In the genomic region with DNA sequence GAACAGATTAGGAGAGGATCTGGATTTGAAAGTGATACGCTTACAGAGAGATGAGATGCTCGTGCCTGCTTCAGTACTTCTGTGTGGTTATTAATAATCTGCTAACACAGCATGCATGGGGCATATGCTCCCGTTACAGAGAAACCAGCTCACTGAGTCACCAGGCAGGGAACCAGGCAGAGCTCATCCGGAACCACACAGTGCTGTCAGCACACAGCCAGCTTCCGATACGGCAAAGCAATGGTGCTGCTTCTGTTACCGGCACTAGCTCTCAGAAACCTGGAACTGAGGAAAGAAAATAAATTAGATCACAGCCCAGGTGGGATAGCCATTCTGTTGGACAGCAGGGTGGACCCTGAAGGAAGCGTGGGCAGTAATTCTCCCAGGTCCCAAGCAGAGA, we compare ENCODE assay signal across 16 mouse cellular contexts.
DNase-seq lines count a peak whose midpoint lies in the region; ATAC-seq lines count a peak whose summit lies in the region.
"Had no signal": no experiment of that assay in that cellular context is flagged by ENCODE, and none has a peak within 500 bp of the region (broad histone marks: within the 10 kb centered on the region; RNA-seq: fewer than 3 reads in every experiment).

No protein-coding gene starts in this region.

- no peaks in the 10 kb centered on the region for H3K4me1 ChIP-seq in midbrain, embryonic 16.5 days (ENCODE audit: control insufficient read depth, insufficient read depth, low read length)
- H3K4me1 ChIP-seq: limb, embryonic 13.5 days had no signal

- H3K4me2 ChIP-seq in midbrain, embryonic 16.5 days (ENCODE audit: low read length): no peak overlapping the region
- H3K4me2 ChIP-seq: limb, embryonic 13.5 days had no signal

- ATAC-seq in midbrain, embryonic 16.5 days: no peak

- no peaks in the 10 kb centered on the region for H3K36me3 ChIP-seq in midbrain, embryonic 16.5 days (ENCODE audit: control insufficient read depth, insufficient read depth, low read length)
- H3K36me3 ChIP-seq: limb, embryonic 13.5 days had no signal

- WGBS in midbrain, embryonic 16.5 days: 87% methylated on average over 8 of the region's 8 CpGs

- H3K9ac ChIP-seq in midbrain, embryonic 16.5 days (ENCODE audit: low read depth, low read length): no peak overlapping the region
- H3K9ac ChIP-seq: limb, embryonic 13.5 days had no signal

- H3K27ac ChIP-seq in midbrain, embryonic 16.5 days (ENCODE audit: low read length): no peak overlapping the region
- H3K27ac ChIP-seq: limb, embryonic 13.5 days had no signal

- DNase-seq in left cerebral cortex, adult 18-20 months (ENCODE audit: low spot score in 2 of 2): peak; percentile 24 to 31
- DNase-seq in left cerebral cortex, adult 11 months (ENCODE audit: low spot score): no peak
- DNase-seq in cerebellum, postnatal 14 days: peak; percentile 83 to 91
- DNase-seq in layer of hippocampus, postnatal 14 days (ENCODE audit: low spot score in 2 of 2): peak; percentile 50 to 78
- DNase-seq in telencephalon, adult 2 months (ENCODE audit: low read depth, low spot score): peak; percentile 44
- no peak for DNase-seq in MN1 (ENCODE audit: low spot score)
- no peak for DNase-seq in adrenal gland, adult 18-20 months (ENCODE audit: low spot score in 2 of 2)
- DNase-seq: B cell, adult 2 months; embryo, embryonic 11 days; heart, postnatal 4 days; kidney, postnatal 14 days; lung, adult 2 months had no signal

- H3K4me3 ChIP-seq in midbrain, embryonic 16.5 days (ENCODE audit: low read depth, low read length): no peak overlapping the region
- H3K4me3 ChIP-seq: erythroblast, embryonic 14.5 days; limb, embryonic 13.5 days; myocyte had no signal

- H3K27me3 ChIP-seq in midbrain, embryonic 16.5 days (ENCODE audit: control insufficient read depth, insufficient read depth, low read depth, low read length): no peaks in the 10 kb centered on the region
- H3K27me3 ChIP-seq: limb, embryonic 13.5 days had no signal

- no peaks in the 10 kb centered on the region for H3K9me3 ChIP-seq in midbrain, embryonic 16.5 days (replicated peaks; ENCODE audit: control insufficient read depth, low read length, poor library complexity, severe bottlenecking)
- H3K9me3 ChIP-seq: limb, embryonic 13.5 days had no signal

Comparison
In these comparisons a context has a peak if more than half of its experiments do, and no peak if none do; other contexts are left out.
1. DNase-seq: peak in left cerebral cortex, adult 18-20 months (2 of 2), cerebellum, postnatal 14 days (2 of 2), layer of hippocampus, postnatal 14 days (2 of 2) and telencephalon, adult 2 months (single experiment); none in left cerebral cortex, adult 11 months (single experiment), MN1 (single experiment) and adrenal gland, adult 18-20 months (0 of 2).